Mouse (Mus musculus): ENCODE measurements around the gene Ccdc148. TPM values are rescaled to one million over a fixed set of nuclear protein-coding genes. Genes with fewer than 3 reads are reported as not detected.

Ccdc148 gene
- total and polyA plus RNA-seq, 2 experiments from 2014 or later: 0.46 to 0.56 TPM

- H3K9ac ChIP-seq (replicated peaks; ENCODE audit: low read depth, low read length): no peak overlapping the region
- no peak for ATAC-seq (ENCODE audit: insufficient read depth, low read depth)
- no peak for DNase-seq (ENCODE audit: low spot score)
- no peaks in the 10 kb centered on the region; the same call in 1 of the 2 replicates for H3K36me3 ChIP-seq (replicated peaks; ENCODE audit: control insufficient read depth, insufficient read depth, low read length)
- WGBS: 47% methylated on average over 5 of the region's 5 CpGs
- TF ChIP-seq CTCF (IDR thresholded peaks at IDR 0.05; ENCODE audit: low read depth) (no peak), EP300 (IDR thresholded peaks at IDR 0.05; ENCODE audit: low read depth) (no peak)
- H3K9me3 ChIP-seq (replicated peaks; ENCODE audit: control insufficient read depth, low read length): no peaks in the 10 kb centered on the region
- H3K27me3 ChIP-seq (ENCODE audit: control insufficient read depth, insufficient read depth, low read length): no peaks in the 10 kb centered on the region
- H3K4me1 ChIP-seq (ENCODE audit: control insufficient read depth, insufficient read depth): peaks cover 41% of the 10 kb centered on the region
- no peak overlapping the region for H3K4me3 ChIP-seq (ENCODE audit: low read depth, low read length)
- no peak overlapping the region for H3K4me2 ChIP-seq (ENCODE audit: low read depth, low read length)
- H3K27ac ChIP-seq (ENCODE audit: low read depth): no peak overlapping the region; the same call in 1 of the 2 replicates
Observed at GRCm38 (mm10) chr2:59193117-59193516, 32.6 kb upstream of the Ccdc148 start.

- no peak overlapping the region for H3K9ac ChIP-seq (replicated peaks; ENCODE audit: low read depth, low read length)
- H3K36me3 ChIP-seq (replicated peaks; ENCODE audit: control insufficient read depth, insufficient read depth, low read length): peaks cover 12% of the 10 kb centered on the region
- H3K27ac ChIP-seq (ENCODE audit: low read depth): no peak overlapping the region
- no peak overlapping the region for H3K4me3 ChIP-seq (ENCODE audit: low read depth, low read length)
- H3K27me3 ChIP-seq (ENCODE audit: control insufficient read depth, insufficient read depth, low read length): no peaks in the 10 kb centered on the region
- H3K4me2 ChIP-seq (ENCODE audit: low read depth, low read length): no peak overlapping the region
- ATAC-seq (ENCODE audit: insufficient read depth, low read depth) (no peak; the same call in 1 of the 2 replicates), DNase-seq (ENCODE audit: low spot score) (no peak)
- H3K9me3 ChIP-seq (replicated peaks; ENCODE audit: control insufficient read depth, low read length): no peaks in the 10 kb centered on the region
- peaks cover 41% of the 10 kb centered on the region for H3K4me1 ChIP-seq (ENCODE audit: control insufficient read depth, insufficient read depth)
- WGBS: 69% methylated on average over 8 of the region's 8 CpGs
- no peak for TF ChIP-seq EP300 (IDR thresholded peaks at IDR 0.05; ENCODE audit: low read depth)
- TF ChIP-seq CTCF (IDR thresholded peaks at IDR 0.05; ENCODE audit: low read depth): no peak
Observed at GRCm38 (mm10) chr2:59191466-59191865, 31.0 kb upstream of the Ccdc148 start.

GRCm38 (mm10) chr2:59190186-59190585, 29.7 kb upstream of the Ccdc148 start:
- TF ChIP-seq CTCF (IDR thresholded peaks at IDR 0.05; ENCODE audit: low read depth) (no peak), EP300 (IDR thresholded peaks at IDR 0.05; ENCODE audit: low read depth) (no peak)

GRCm38 (mm10) chr2:59189661-59190185, 29.2 kb upstream of the Ccdc148 start:
- Histone ChIP-seq H3K27me3 (ENCODE audit: control insufficient read depth, insufficient read depth, low read length) (no peaks in the 10 kb centered on the region), H3K4me1 (ENCODE audit: control insufficient read depth, insufficient read depth) (peaks cover 39% of the 10 kb centered on the region), H3K4me2 (ENCODE audit: low read depth, low read length) (no peak overlapping the region), H3K27ac (ENCODE audit: low read depth) (peak overlapping the region; percentile 71), H3K9ac (replicated peaks; ENCODE audit: low read depth, low read length) (no peak overlapping the region), H3K36me3 (replicated peaks; ENCODE audit: control insufficient read depth, insufficient read depth, low read length) (peaks cover 12% of the 10 kb centered on the region), H3K9me3 (replicated peaks; ENCODE audit: control insufficient read depth, low read length) (no peaks in the 10 kb centered on the region), H3K4me3 (ENCODE audit: low read depth, low read length) (no peak overlapping the region)
- 34% methylated on average over 5 of the region's 5 CpGs for WGBS
- TF ChIP-seq CTCF (IDR thresholded peaks at IDR 0.05; ENCODE audit: low read depth): no peak
- no peak for TF ChIP-seq EP300 (IDR thresholded peaks at IDR 0.05; ENCODE audit: low read depth)
- ATAC-seq (ENCODE audit: insufficient read depth, low read depth) (peak; percentile 30; the same call in 1 of the 2 replicates), DNase-seq (ENCODE audit: low spot score) (peak; percentile 43)

More at GRCm38 (mm10) chr2:59190186-59190585, 29.7 kb upstream of the Ccdc148 start:
- no peak overlapping the region for H3K9ac ChIP-seq (replicated peaks; ENCODE audit: low read depth, low read length)
- peaks cover 12% of the 10 kb centered on the region for H3K36me3 ChIP-seq (replicated peaks; ENCODE audit: control insufficient read depth, insufficient read depth, low read length)
- H3K4me3 ChIP-seq (ENCODE audit: low read depth, low read length): no peak overlapping the region
- no peak overlapping the region for H3K4me2 ChIP-seq (ENCODE audit: low read depth, low read length)
- no peaks in the 10 kb centered on the region for H3K9me3 ChIP-seq (replicated peaks; ENCODE audit: control insufficient read depth, low read length)
- 69% methylated on average over 10 of the region's 10 CpGs for WGBS
- H3K27ac ChIP-seq (ENCODE audit: low read depth): peak overlapping the region; percentile 71
- H3K4me1 ChIP-seq (ENCODE audit: control insufficient read depth, insufficient read depth): peaks cover 39% of the 10 kb centered on the region
- H3K27me3 ChIP-seq (ENCODE audit: control insufficient read depth, insufficient read depth, low read length): no peaks in the 10 kb centered on the region
- no peak for DNase-seq (ENCODE audit: low spot score)
- no peak for ATAC-seq (ENCODE audit: insufficient read depth, low read depth)

GRCm38 (mm10) chr2:59188306-59188705, 27.8 kb upstream of the Ccdc148 start:
- H3K4me3 ChIP-seq (ENCODE audit: low read depth, low read length): no peak overlapping the region
- H3K4me2 ChIP-seq (ENCODE audit: low read depth, low read length): no peak overlapping the region
- no peak for TF ChIP-seq CTCF (IDR thresholded peaks at IDR 0.05; ENCODE audit: low read depth)
- TF ChIP-seq EP300 (IDR thresholded peaks at IDR 0.05; ENCODE audit: low read depth): no peak
- H3K27ac ChIP-seq (ENCODE audit: low read depth): peak overlapping the region; percentile 16; the same call in 1 of the 2 replicates
- ATAC-seq (ENCODE audit: insufficient read depth, low read depth): no peak
- DNase-seq (ENCODE audit: low spot score): no peak
- H3K27me3 ChIP-seq (ENCODE audit: control insufficient read depth, insufficient read depth, low read length): no peaks in the 10 kb centered on the region
- WGBS: 74% methylated on average over 8 of the region's 8 CpGs
- H3K9me3 ChIP-seq (replicated peaks; ENCODE audit: control insufficient read depth, low read length): no peaks in the 10 kb centered on the region
- H3K9ac ChIP-seq (replicated peaks; ENCODE audit: low read depth, low read length): no peak overlapping the region
- H3K4me1 ChIP-seq (ENCODE audit: control insufficient read depth, insufficient read depth): peaks cover 32% of the 10 kb centered on the region
- peaks cover 12% of the 10 kb centered on the region for H3K36me3 ChIP-seq (replicated peaks; ENCODE audit: control insufficient read depth, insufficient read depth, low read length)

- Histone ChIP-seq H3K27me3 (ENCODE audit: control insufficient read depth, insufficient read depth, low read length) (no peaks in the 10 kb centered on the region), H3K4me3 (ENCODE audit: low read depth, low read length) (no peak overlapping the region), H3K36me3 (replicated peaks; ENCODE audit: control insufficient read depth, insufficient read depth, low read length) (peaks cover 12% of the 10 kb centered on the region), H3K4me2 (ENCODE audit: low read depth, low read length) (no peak overlapping the region), H3K27ac (ENCODE audit: low read depth) (no peak overlapping the region), H3K4me1 (ENCODE audit: control insufficient read depth, insufficient read depth) (peaks cover 27% of the 10 kb centered on the region), H3K9me3 (replicated peaks; ENCODE audit: control insufficient read depth, low read length) (no peaks in the 10 kb centered on the region), H3K9ac (replicated peaks; ENCODE audit: low read depth, low read length) (no peak overlapping the region)
- WGBS: 92% methylated on average over 6 of the region's 6 CpGs
- no peak for TF ChIP-seq CTCF (IDR thresholded peaks at IDR 0.05; ENCODE audit: low read depth)
- TF ChIP-seq EP300 (IDR thresholded peaks at IDR 0.05; ENCODE audit: low read depth): no peak
- DNase-seq (ENCODE audit: low spot score): no peak
- ATAC-seq (ENCODE audit: insufficient read depth, low read depth): no peak
Observed at GRCm38 (mm10) chr2:59186966-59187365, 26.5 kb upstream of the Ccdc148 start.
